Mouse (Mus musculus) CH12.LX (cell line): ENCODE results near the gene Psmd9. TPM values are rescaled to one million over a fixed set of nuclear protein-coding genes. Genes with fewer than 3 reads are reported as not detected.

Experiments used
- DNase-seq: peaks from one replicate; pipeline ENCODE4 v3.0.0-alpha.2; 2013; ENCODE audit errors: extremely low read depth
- H3K27ac ChIP-seq: 2 replicates; pipeline ENCODE4 v1.5.1; 2012; ENCODE audit warnings: low read depth, mild to moderate bottlenecking, control low read depth, moderate library complexity; ENCODE audit not compliant: insufficient read depth
- H3K27me3 ChIP-seq: replicated peaks from 2 replicates; pipeline ENCODE3; 2012; ENCODE audit warnings: inconsistent platforms
- H3K36me3 ChIP-seq, 2 experiments: replicated peaks in 1 of 2; 2 replicates each; pipeline versions ENCODE3 to v1.6.1; 2012; ENCODE audit warnings: inconsistent platforms in 1 of 2, low read length in 1 of 2, mild to moderate bottlenecking in 1 of 2, mixed read lengths in 1 of 2, moderate library complexity in 1 of 2; ENCODE audit not compliant: control insufficient read depth in 1 of 2, insufficient read depth in 1 of 2
- H3K4me1 ChIP-seq, 2 experiments: 2 replicates each; pipeline ENCODE4 v1.6.1; 2012; ENCODE audit warnings: inconsistent platforms in 1 of 2, moderate library complexity in 1 of 2; ENCODE audit not compliant: insufficient read depth in 2 of 2, control insufficient read depth in 1 of 2
- H3K4me2 ChIP-seq: 2 replicates; pipeline ENCODE4 v1.6.1; 2012; ENCODE audit warnings: low read depth, mild to moderate bottlenecking, control low read depth; ENCODE audit not compliant: poor library complexity, insufficient read depth, severe bottlenecking
- H3K4me3 ChIP-seq, 3 experiments: fragments of 150-350 bp in 1 of 3; sonication (generic) in 1 of 3; replicated peaks in 1 of 3; 2 replicates each; pipeline versions ENCODE3 to v1.5.1; 2011 to 2012; ENCODE audit warnings: low read depth in 2 of 3, low read length in 2 of 3, mild to moderate bottlenecking in 2 of 3, moderate library complexity in 2 of 3, control low read depth in 1 of 3, improper control_type of control experiment in 1 of 3, inconsistent platforms in 1 of 3, mixed read lengths in 1 of 3; ENCODE audit not compliant: poor library complexity in 1 of 3
- H3K79me2 ChIP-seq: replicated peaks from 2 replicates; pipeline ENCODE4 v1.6.1; 2012; ENCODE audit warnings: mild to moderate bottlenecking, moderate library complexity; ENCODE audit not compliant: control insufficient read depth, poor library complexity, insufficient read depth, severe bottlenecking; ENCODE audit errors: extremely low read depth
- H3K9ac ChIP-seq: 2 replicates; pipeline ENCODE4 v1.6.1; 2012; ENCODE audit warnings: low read depth, mild to moderate bottlenecking, control low read depth, moderate library complexity; ENCODE audit not compliant: insufficient read depth
- H3K9me3 ChIP-seq: replicated peaks from 2 replicates; pipeline ENCODE3; 2012; ENCODE audit warnings: low read length, inconsistent platforms, mixed read lengths
- BHLHE40 ChIP-seq: IDR thresholded peaks from 2 replicates; pipeline ENCODE4 v1.6.1; 2011; ENCODE audit warnings: mild to moderate bottlenecking, low read depth, low read length, improper control_type of control experiment
- CHD1 ChIP-seq: IDR thresholded peaks from 2 replicates; pipeline ENCODE4 v1.6.1; 2012; ENCODE audit warnings: low read depth, low read length, improper control_type of control experiment, inconsistent platforms
- CTCF ChIP-seq, 2 experiments: IDR thresholded peaks in 1 of 2; conservative IDR thresholded peaks in 1 of 2; 2 replicates each; pipeline ENCODE4 v1.5.1; 2011 to 2012; ENCODE audit warnings: low read depth in 2 of 2, low read length in 2 of 2, improper control_type of control experiment in 1 of 2, inconsistent platforms in 1 of 2, mild to moderate bottlenecking in 1 of 2, moderate library complexity in 1 of 2
- E2F4 ChIP-seq: IDR thresholded peaks from 2 replicates; pipeline ENCODE4 v1.6.1; 2011; ENCODE audit warnings: low read depth, low read length, improper control_type of control experiment; ENCODE audit not compliant: insufficient replicate concordance
- GABPA ChIP-seq: IDR thresholded peaks from 2 replicates; pipeline ENCODE4 v1.6.1; 2012; ENCODE audit warnings: low read depth, low read length, improper control_type of control experiment, inconsistent platforms; ENCODE audit not compliant: insufficient replicate concordance
- IRF4 ChIP-seq: IDR thresholded peaks from 2 replicates; pipeline ENCODE4 v1.6.1; 2014; ENCODE audit warnings: low read depth, mild to moderate bottlenecking, inconsistent platforms, low read length, improper control_type of control experiment
- JUN ChIP-seq: IDR thresholded peaks from 2 replicates; pipeline ENCODE4 v1.6.1; 2011; ENCODE audit warnings: low read depth, mild to moderate bottlenecking, low read length, improper control_type of control experiment, moderate library complexity; ENCODE audit not compliant: insufficient read depth
- MAX ChIP-seq: IDR thresholded peaks from 2 replicates; pipeline ENCODE4 v1.6.1; 2011; ENCODE audit warnings: low read length, improper control_type of control experiment
- MEF2A ChIP-seq: IDR thresholded peaks from 2 replicates; pipeline ENCODE4 v1.6.1; 2014; ENCODE audit warnings: low read depth, mild to moderate bottlenecking, inconsistent platforms, low read length, improper control_type of control experiment, borderline replicate concordance
- MXI1 ChIP-seq: IDR thresholded peaks from 2 replicates; pipeline ENCODE4 v1.6.1; 2011; ENCODE audit warnings: mild to moderate bottlenecking, low read depth, low read length, improper control_type of control experiment
- PAX5 ChIP-seq: IDR thresholded peaks from 2 replicates; pipeline ENCODE4 v1.6.1; 2012; ENCODE audit warnings: low read length, inconsistent platforms, mixed read lengths
- RCOR1 ChIP-seq: conservative IDR thresholded peaks from 2 replicates; pipeline ENCODE4 v1.6.1; 2012; ENCODE audit warnings: low read depth, mild to moderate bottlenecking, inconsistent platforms, low read length, improper control_type of control experiment
- SMC3 ChIP-seq: IDR thresholded peaks from 2 replicates; pipeline ENCODE4 v1.6.1; 2011; ENCODE audit warnings: low read depth, low read length, improper control_type of control experiment
- USF2 ChIP-seq: conservative IDR thresholded peaks from 2 replicates; pipeline ENCODE4 v1.6.1; 2011; ENCODE audit warnings: low read depth, low read length, improper control_type of control experiment
- ZC3H11A ChIP-seq: IDR thresholded peaks from 2 replicates; pipeline ENCODE4 v1.6.1; 2012; ENCODE audit warnings: low read depth, mild to moderate bottlenecking, inconsistent platforms, low read length, improper control_type of control experiment
- ZMIZ1 ChIP-seq: IDR thresholded peaks from 2 replicates; pipeline ENCODE4 v1.6.1; 2012; ENCODE audit warnings: low read depth, mild to moderate bottlenecking, inconsistent platforms, low read length, improper control_type of control experiment
- ZNF384 ChIP-seq: IDR thresholded peaks from 2 replicates; pipeline ENCODE4 v1.6.1; 2012; ENCODE audit warnings: low read depth, low read length, improper control_type of control experiment, inconsistent platforms
- dilution Hi-C: fragments of 300-500 bp; cut with MboI; formaldehyde crosslinking; loops from 2 replicates; pipeline ENCODE4 v1.14.3; 2020; ENCODE audit warnings: low sequenced_read_pairs; ENCODE audit not compliant: extremely low pct_unique_long_range_greater_than_20kb, extremely low pct_ligation_motif_present
- in situ Hi-C: fragments of 300-500 bp; cut with MboI; formaldehyde crosslinking; loops from 3 replicates; pipeline ENCODE4 v1.14.3; 2019; ENCODE audit warnings: low sequenced_read_pairs, low pct_ligation_motif_present, low pct_unique_long_range_greater_than_20kb, mixed read lengths
- polyA plus RNA-seq: library from polyadenylated mRNA; unstranded; fragments of >175 nt; gene quantifications from 2 replicates; pipeline ENCODE4 v1.2.1, GENCODE M21; 2012; ENCODE audit warnings: low read depth; ENCODE audit not compliant: insufficient read length
- total RNA-seq, 2 experiments: library from RNA; depleted of rRNA; stranded (reverse); fragments of 300-350 nt in 1 of 2; fragments of >200 nt in 1 of 2; gene quantifications; 2 replicates each; pipeline ENCODE4 v1.2.3; 2012 to 2014

Gene Psmd9
- total and polyA plus RNA-seq, 3 experiments, result 30.8 to 38.0 (median 35.5) TPM

DNA sequence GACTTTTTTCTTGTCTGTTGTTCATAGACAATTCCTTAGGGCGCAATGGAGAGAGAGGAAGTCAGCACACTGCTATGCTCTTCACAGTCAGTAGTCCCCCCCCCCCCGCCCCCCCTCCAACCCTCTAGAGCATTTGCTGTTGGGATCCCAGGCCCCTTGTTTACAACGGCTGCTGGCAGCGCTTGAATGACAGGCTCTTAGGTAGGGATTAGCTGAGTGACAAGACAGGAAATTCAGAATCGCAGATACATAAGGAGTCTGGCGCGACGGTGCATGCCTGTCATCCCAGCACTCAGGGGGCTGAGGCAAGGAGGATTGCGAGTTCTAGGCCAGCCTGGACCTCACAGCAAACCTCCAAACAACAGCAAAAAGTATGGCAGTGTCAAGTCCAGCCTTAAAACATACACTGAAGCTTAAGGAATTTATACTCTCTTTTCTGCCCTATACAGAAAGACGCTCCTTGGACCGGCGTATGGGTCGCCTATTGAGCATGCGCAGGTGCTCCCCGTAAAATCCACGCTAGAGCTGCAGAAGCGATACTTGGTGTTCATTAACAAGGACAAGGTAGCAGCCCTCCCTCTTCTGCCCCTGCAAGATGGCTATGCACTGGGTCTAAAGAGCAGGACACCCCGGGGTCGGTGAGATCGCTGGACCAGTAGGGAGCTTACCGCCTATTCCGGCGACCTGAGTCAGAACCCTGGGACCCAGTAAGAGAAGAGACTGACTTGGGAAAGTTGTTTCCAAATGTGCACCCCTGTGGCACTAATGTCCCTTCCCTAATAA lies 128.0 kb downstream of the Psmd9 start:
- Histone ChIP-seq H3K27ac (no peak overlapping the region), H3K4me1 (no peaks in the 10 kb centered on the region), H3K9me3 (no peaks in the 10 kb centered on the region), H3K79me2 (no peaks in the 10 kb centered on the region), H3K36me3 (no peaks in the 10 kb centered on the region), H3K4me2 (no peak overlapping the region), H3K4me3 (no peak overlapping the region), H3K9ac (no peak overlapping the region), H3K27me3 (no peaks in the 10 kb centered on the region)
- in situ Hi-C loops (no loop called here), dilution Hi-C loops (no loop called here)
- no peak for TF ChIP-seq CHD1
- TF ChIP-seq MXI1, result no peak
- TF ChIP-seq ZNF384, result no peak
- no peak for TF ChIP-seq ZC3H11A
- no peak for TF ChIP-seq MEF2A
- TF ChIP-seq BHLHE40, result no peak
- TF ChIP-seq USF2, result no peak
- no peak for TF ChIP-seq E2F4
- no peak for TF ChIP-seq PAX5
- TF ChIP-seq SMC3, result no peak
- TF ChIP-seq MAX, result no peak
- no peak for TF ChIP-seq CTCF (conservative IDR thresholded peaks at IDR 0.05 in 1 of 2, IDR thresholded peaks at IDR 0.05 in 1 of 2; ENCODE audit: low read depth in 2 of 2, low read length in 2 of 2)
- TF ChIP-seq IRF4, result no peak
- no peak for TF ChIP-seq JUN
- TF ChIP-seq RCOR1, result no peak
- DNase-seq, result no peak

DNA sequence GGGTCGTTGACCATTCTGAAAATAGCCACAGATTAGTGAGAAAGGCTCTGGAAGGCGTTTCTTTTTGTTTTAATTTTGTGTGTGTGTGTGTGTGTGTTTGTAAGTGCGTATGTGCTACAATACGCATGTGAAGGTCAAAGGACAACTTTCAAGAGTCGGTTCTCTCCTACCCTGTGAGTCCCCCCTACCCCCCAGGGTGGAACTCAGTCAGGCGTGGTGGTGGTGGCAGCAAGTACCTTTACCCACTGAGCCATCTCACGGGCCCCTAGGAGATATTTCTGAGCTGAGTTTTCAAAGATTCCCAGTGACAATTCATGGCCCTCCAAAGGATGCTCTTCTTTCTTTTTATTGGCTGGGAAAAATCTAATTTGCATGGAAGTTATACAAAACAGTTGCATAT lies 128.6 kb downstream of the Psmd9 start:
- no peaks in the 10 kb centered on the region for H3K36me3 ChIP-seq
- dilution Hi-C loops, result no loop called here
- no peak for DNase-seq

More for the DNA sequence above, 128.6 kb downstream of the Psmd9 start:
- no peaks in the 10 kb centered on the region for H3K27me3 ChIP-seq
- no peak overlapping the region for H3K27ac ChIP-seq
- H3K9ac ChIP-seq, result no peak overlapping the region
- H3K4me3 ChIP-seq, result no peak overlapping the region
- TF ChIP-seq ZMIZ1, result no peak
- TF ChIP-seq GABPA, result no peak
- in situ Hi-C loops, result no loop called here
- H3K4me2 ChIP-seq, result no peak overlapping the region
- no peaks in the 10 kb centered on the region for H3K4me1 ChIP-seq
- no peaks in the 10 kb centered on the region for H3K79me2 ChIP-seq
- H3K9me3 ChIP-seq, result no peaks in the 10 kb centered on the region
